Mouse (Mus musculus) left cerebral cortex, postnatal 10 days (tissue): ENCODE measurements around the gene Dnajc10. TPM values are rescaled to one million over a fixed set of nuclear protein-coding genes. Genes with fewer than 3 reads are reported as not detected.

ENCODE experiments used
- DNase-seq, 2 experiments: peaks; one replicate each; pipeline ENCODE4 v3.0.0; 2021 to 2022; ENCODE audit warnings: low spot score in 2 of 2, mixed read lengths in 1 of 2; ENCODE audit errors: extremely low spot score in 1 of 2
- intact Hi-C: fragments of 180-260 bp; cut with DNase I; formaldehyde crosslinking; loops from one replicate; pipeline ENCODE4 v1.15.1; 2025
- total RNA-seq, 2 experiments: library from RNA; stranded (reverse); gene quantifications; 2 replicates each; pipeline ENCODE4 v1.2.3; 2021

Gene Dnajc10
- total RNA-seq, 2 experiments from 2014 or later, result 65.4 to 73.3 TPM

DNA sequence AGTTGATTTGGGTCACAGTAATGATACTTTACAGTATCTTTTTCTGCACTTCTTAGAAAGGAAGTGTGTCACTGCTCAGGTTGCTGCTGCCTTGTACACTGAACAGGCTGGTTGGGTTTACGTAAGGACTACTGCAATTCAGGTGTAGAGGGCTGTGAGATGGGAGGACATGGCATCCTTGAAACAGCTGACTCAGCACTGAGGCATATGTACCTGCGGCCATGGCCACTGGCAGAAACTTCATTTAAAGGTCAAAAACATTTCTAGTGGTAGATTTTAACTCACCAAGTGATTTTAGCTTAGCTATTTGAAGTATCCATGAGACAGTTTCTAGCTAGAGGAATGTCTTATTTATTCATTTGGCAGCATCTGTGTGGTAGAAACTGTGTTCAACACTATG is 10.5 kb downstream of the Dnajc10 start:
- intact Hi-C loops, result loop anchor here (10.0 kb wide), 1 partner anchor 329 kb away; no protein-coding TSS in a partner anchor
- no peak for DNase-seq

DNA sequence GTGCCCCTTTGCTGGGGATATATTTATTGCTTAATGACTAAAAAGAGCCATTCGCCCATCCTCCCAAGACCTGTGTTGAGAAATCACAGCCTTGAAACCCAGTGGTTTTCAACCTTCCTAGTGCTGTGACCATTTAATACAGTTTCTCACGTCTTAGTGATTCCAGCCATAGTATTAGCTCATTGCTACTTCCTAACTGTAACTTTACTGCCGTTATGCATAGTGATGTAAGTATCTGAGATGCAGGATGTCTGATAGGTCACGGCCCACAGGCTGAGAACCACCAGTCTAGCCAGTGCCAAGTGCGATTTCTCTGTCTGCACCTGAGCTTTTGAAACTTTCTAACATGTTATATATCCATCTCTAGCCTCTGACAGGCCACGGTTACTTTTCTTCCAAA is 12.0 kb downstream of the Dnajc10 start:
- intact Hi-C loops, result loop anchor here (10.0 kb wide), 1 partner anchor 328 kb away; no protein-coding TSS in a partner anchor
- DNase-seq, result no peak

DNA sequence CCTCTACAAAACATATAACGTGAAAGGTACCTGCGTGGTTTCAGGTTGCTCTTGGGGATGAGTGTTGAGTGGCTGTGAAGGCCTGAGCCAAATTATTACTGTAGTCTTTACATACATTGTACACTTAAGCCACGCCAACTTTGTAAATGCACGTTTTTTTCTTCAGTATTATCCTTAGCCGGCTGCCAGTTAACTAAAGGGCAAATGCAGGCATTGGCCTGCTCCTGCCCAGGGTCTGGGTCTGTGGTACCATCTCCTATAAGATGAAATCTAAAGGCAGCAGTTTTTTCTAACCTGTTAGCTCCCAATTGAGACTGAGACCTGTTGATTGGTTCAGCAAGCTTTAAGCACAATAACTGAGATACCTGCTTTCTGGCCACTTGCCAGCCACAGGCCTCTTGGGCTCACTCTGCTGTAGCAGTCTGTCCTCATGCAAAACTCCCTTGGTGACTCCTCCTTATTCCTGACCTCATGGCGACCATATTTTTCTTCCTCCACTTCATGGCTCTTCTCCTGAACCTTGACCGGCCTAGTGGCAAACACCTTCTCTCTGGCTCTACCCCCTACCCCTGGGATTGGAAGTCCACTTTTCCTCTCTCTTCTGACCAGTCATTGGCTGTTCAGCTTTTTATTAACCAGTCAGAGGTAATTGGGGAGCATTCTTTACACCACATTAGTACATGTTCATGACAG is 13.8 kb downstream of the Dnajc10 start:
- intact Hi-C loops, result loop anchor here (10.0 kb wide), 1 partner anchor 326 kb away; no protein-coding TSS in a partner anchor
- DNase-seq, result no peak

DNA sequence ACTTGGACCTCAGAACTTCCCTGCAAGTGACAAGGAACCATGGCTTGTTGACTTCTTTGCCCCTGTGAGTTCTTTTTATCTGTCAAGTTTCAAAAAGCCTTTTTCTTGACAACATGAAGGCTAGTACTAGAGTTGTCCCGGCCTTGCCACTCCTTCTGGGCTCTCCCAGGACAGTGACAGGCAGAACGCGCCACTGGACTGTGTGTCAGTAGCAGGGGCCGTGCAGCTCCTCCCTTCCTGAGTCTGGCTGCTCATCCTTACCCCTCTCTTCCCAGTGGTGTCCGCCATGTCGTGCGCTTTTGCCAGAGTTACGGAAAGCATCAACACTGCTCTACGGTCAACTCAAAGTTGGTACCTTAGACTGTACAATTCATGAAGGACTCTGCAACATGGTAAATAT is 25.3 kb downstream of the Dnajc10 start:
- no peak for DNase-seq
- intact Hi-C loops, result no loop called here

DNA sequence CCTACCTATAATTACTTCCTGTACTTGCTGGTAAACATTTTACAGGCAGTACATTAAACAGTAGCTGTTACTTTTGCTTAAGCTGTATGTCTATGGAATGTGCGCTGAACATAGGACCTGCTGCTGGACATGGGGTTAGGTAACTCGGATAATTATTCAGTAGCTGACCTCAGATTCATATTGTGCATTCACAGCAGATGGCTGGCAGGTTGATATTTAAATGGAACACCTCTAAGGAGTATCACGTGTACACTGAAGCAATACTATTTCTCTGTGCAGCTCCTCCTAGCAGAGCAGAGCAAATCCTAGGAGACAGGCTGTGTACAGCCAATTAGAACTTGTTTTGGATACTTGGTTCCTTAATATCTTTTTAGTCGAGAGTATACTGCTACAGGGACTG is 39.3 kb downstream of the Dnajc10 start:
- no peak for DNase-seq
- intact Hi-C loops, result loop anchor here (5.0 to 10.0 kb wide), 2 partner anchors 148 to 300 kb away; no protein-coding TSS in a partner anchor

DNA sequence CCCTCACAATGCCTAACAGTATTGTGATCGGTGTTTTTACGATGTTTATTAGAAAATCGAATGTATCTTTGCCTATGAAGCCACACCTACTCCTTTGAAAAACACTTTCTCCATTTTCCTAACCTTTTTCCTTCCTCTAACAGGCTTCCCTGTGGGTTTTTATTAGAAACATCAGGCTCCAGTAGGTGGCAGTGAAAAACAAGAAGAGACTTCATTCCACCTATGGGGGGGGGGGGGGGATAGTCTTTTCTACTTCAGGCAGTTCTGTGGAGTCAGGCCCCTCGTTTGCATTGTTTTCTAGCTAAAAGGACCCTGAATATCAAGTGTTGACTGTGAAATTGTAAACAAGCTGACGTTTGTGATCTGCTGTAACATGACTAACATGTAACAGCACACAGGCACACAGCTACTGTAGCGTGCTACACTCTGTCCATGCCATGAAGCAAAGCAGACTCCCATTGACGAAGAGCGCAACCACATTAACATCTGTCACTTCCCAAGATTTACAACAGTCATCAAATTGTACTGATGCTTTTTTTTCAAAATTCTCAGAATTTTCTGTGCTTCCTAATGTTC is 41.5 kb downstream of the Dnajc10 start:
- intact Hi-C loops, result loop anchor here (10.0 kb wide), 1 partner anchor 298 kb away; no protein-coding TSS in a partner anchor
- no peak for DNase-seq

DNA sequence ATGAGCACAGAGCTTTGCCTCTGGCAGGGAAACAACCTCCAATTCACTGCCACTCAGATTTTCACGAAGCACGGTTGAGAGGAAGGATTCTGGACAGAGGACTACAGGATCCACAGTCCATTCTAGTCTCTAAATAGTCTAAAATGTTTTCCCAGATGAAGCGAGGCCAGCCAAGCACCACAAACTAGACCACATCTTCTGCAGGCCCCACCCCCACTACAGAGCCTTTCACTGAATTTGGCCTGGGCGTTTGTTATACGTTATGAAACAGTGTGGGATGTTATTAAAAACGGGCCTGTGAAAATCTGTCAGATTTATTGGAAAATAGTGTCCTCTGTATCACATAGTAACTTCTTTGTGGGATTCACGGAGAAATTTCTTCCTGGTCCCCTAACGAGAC is 56.2 kb downstream of the Dnajc10 start:
- intact Hi-C loops, result loop anchor here (10.0 kb wide), 1 partner anchor 113 kb away; no protein-coding TSS in a partner anchor
- no peak for DNase-seq

GRCm38 (mm10) chr2:80374892-80375291 is 59.6 kb downstream of the Dnajc10 start:
- DNase-seq, result no peak
- intact Hi-C loops, result loop anchor here (10.0 kb wide), 1 partner anchor 110 kb away; no protein-coding TSS in a partner anchor

DNA sequence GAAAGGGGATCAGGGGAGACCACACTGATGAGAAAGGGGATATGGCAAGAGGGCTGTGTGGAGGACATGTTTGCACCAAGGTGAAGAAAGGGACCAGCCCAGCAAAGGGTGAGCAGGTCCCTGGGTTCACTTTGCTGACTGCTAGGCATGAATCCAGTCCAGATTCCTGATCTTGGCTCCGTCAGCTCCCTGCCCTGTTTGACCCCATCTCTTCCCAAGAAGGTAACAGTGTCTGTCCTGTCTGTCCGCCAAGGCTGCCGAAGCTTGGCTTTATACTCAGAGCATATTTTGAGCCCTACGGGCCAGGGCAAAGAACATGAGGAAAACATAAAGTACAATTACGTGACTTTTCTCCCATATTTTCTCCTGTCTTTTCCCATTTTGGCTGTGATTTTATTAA is 64.6 kb downstream of the Dnajc10 start:
- DNase-seq, result no peak
- intact Hi-C loops, result loop anchor here (10.0 kb wide), 2 partner anchors 65 to 105 kb away; partner anchors contain the start of gene Frzb

- intact Hi-C loops, result loop anchor here (10.0 kb wide), 1 partner anchor 60 kb away; the partner anchor contains the start of gene Frzb
- no peak for DNase-seq
Measured at GRCm38 (mm10) chr2:80384447-80384846, 69.2 kb downstream of the Dnajc10 start.

DNA sequence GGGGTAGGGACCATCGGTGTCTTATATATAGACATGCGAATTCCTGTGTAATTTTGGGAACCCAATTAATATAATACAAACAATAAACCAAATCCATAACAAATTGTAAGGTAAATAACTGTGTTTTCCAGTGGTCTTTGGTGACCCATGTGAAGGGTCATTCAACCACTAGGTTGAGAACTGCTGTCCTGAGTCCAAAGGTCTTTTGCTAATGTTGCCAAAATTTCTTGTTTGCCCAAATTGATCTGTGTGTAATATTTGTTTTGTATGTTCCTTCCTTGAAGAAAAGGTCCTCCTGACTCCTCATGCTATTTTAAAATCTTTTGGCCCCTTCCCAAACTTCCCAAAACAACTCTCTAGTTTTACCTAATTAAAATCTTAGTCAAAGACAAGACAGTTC is 71.0 kb downstream of the Dnajc10 start:
- DNase-seq, result no peak
- intact Hi-C loops, result loop anchor here (10.0 kb wide), 1 partner anchor 59 kb away; the partner anchor contains the start of gene Frzb

- DNase-seq, result no peak
- intact Hi-C loops, result loop anchor here (10.0 kb wide), 1 partner anchor 57 kb away; the partner anchor contains the start of gene Frzb
Measured at GRCm38 (mm10) chr2:80387668-80388067, 72.4 kb downstream of the Dnajc10 start.

DNA sequence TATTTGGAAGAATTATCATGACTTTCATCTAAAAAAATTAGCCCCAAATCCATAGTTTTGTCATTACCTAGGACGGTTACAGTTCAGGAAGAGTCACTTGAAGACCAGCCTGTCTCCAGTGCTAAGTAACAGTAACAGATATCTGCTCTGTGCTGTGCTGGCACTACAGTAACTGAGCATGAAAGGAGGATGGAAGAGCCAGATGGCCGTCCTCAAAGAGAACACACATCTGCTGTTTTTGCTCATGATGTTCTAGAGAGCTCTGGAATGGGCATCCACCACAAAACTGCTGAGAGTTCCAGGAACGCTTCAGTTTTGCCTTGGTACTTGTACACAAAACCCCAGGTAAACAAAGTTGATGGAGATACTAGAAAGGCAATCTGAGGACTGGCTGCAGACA is 73.1 kb downstream of the Dnajc10 start:
- intact Hi-C loops, result loop anchor here (10.0 kb wide), 1 partner anchor 56 kb away; the partner anchor contains the start of gene Frzb

GRCm38 (mm10) chr2:80396057-80396456 is 80.8 kb downstream of the Dnajc10 start:
- intact Hi-C loops, result no loop called here
- no peak for DNase-seq

More for the DNA sequence above, 73.1 kb downstream of the Dnajc10 start:
- DNase-seq, result peak in 1 of 2 experiments; percentile 13

DNA sequence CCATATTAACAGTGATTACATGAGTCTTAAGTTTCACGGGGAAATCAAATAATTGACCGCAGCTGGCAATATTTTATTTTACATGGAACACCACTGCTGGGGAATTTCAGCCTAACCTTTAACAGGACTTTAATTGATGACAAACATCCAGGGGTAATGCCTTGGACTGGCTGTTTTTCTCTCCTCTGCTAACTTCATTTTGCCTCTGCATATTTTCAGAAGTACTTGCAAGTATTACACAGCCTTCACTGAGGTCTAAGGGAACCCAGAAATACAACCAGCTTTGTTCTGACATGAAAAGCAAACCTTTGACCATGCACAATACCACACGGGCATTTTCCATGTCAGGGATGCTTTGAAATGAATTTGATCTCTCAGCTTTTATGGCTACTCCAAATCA is 81.6 kb downstream of the Dnajc10 start:
- intact Hi-C loops, result no loop called here
- DNase-seq, result no peak

GRCm38 (mm10) chr2:80398595-80399099 is 83.4 kb downstream of the Dnajc10 start:
- DNase-seq, result no peak
- intact Hi-C loops, result no loop called here
